Mouse (Mus musculus) embryonic fibroblast, embryonic 13.5 days (primary cell): ENCODE measurements around the gene Nmrk1. TPM values are rescaled to one million over a fixed set of nuclear protein-coding genes. Genes with fewer than 3 reads are reported as not detected.
"Not testable (repeated sequence)": the region's sequence is repeated elsewhere in the genome, so short reads cannot be mapped to it uniquely, and the experiment has no call there.

Experiments used
- H3K27ac ChIP-seq: 2 replicates; pipeline ENCODE4 v1.5.1; 2012; ENCODE audit warnings: low read length, control low read depth, inconsistent platforms; ENCODE audit not compliant: insufficient read depth
- H3K4me1 ChIP-seq: 2 replicates; pipeline ENCODE4 v1.6.1; 2011; ENCODE audit warnings: low read length; ENCODE audit not compliant: control insufficient read depth, insufficient read depth
- H3K4me3 ChIP-seq: 2 replicates; pipeline ENCODE4 v1.5.1; 2011; ENCODE audit warnings: mild to moderate bottlenecking, control low read depth, low read length; ENCODE audit not compliant: insufficient read depth
- CTCF ChIP-seq: IDR thresholded peaks from 2 replicates; pipeline ENCODE4 v1.5.1; 2011; ENCODE audit warnings: mild to moderate bottlenecking, control low read depth, low read length, moderate library complexity, borderline replicate concordance; ENCODE audit not compliant: insufficient read depth
- POLR2A ChIP-seq: IDR thresholded peaks from 2 replicates; pipeline ENCODE4 v1.6.1; 2011; ENCODE audit warnings: low read depth, mild to moderate bottlenecking, control low read depth, low read length, moderate library complexity
- polyA plus RNA-seq: library from polyadenylated mRNA; stranded (reverse); fragments of >200 nt; gene quantifications from 2 replicates; pipeline ENCODE4 v1.2.4, GENCODE M21; 2011; ENCODE audit warnings: low read depth; ENCODE audit not compliant: missing spikeins, insufficient read length

The Nmrk1 gene
- 11.4 and 17.5 TPM in 2 replicates for polyA plus RNA-seq

GRCm38 (mm10) chr19:18631644-18632219 is at the start of gene Nmrk1, which contains the start of gene Ostf1:
TSS of gene Nmrk1 (plus strand) at chr19:18631950.
TSS of gene Ostf1 (minus strand) at chr19:18631823.
- Histone ChIP-seq H3K4me1 (peaks cover 2% of the 10 kb centered on the region), H3K27ac (peak within 1 kb of the TSS; percentile 75), H3K4me3 (peak within 1 kb of the TSS; percentile 83)
- TF ChIP-seq POLR2A (peak; percentile 83), CTCF (no peak)

- TF ChIP-seq POLR2A (no peak), CTCF (no peak)
- Histone ChIP-seq H3K4me1 (no peaks in the 10 kb centered on the region), H3K4me3 (no peak overlapping the region), H3K27ac (no peak overlapping the region)
These were observed 49.5 kb upstream of the Nmrk1 start for GRCm38 (mm10) chr19:18582226-18582625.

- TF ChIP-seq CTCF (no peak), POLR2A (no peak)
These were observed 48.9 kb upstream of the Nmrk1 start for GRCm38 (mm10) chr19:18582887-18583286.

GRCm38 (mm10) chr19:18583706-18584105 is 48.0 kb upstream of the Nmrk1 start:
- H3K4me1 ChIP-seq: no peaks in the 10 kb centered on the region
- TF ChIP-seq CTCF: no peak
- TF ChIP-seq POLR2A: no peak
- no peak overlapping the region for H3K27ac ChIP-seq
- H3K4me3 ChIP-seq: no peak overlapping the region

More at GRCm38 (mm10) chr19:18582887-18583286, 48.9 kb upstream of the Nmrk1 start:
- Histone ChIP-seq H3K4me3 (no peak overlapping the region), H3K4me1 (no peaks in the 10 kb centered on the region), H3K27ac (no peak overlapping the region)

GRCm38 (mm10) chr19:18584621-18585020 is 47.1 kb upstream of the Nmrk1 start:
- Histone ChIP-seq H3K4me3 (no peak overlapping the region), H3K4me1 (no peaks in the 10 kb centered on the region), H3K27ac (no peak overlapping the region)
- TF ChIP-seq POLR2A: no peak

GRCm38 (mm10) chr19:18587118-18587517 is 44.6 kb upstream of the Nmrk1 start:
- TF ChIP-seq CTCF (no peak), POLR2A (no peak)
- H3K27ac ChIP-seq: no peak overlapping the region

GRCm38 (mm10) chr19:18588243-18588642 is 43.5 kb upstream of the Nmrk1 start:
- Histone ChIP-seq H3K4me3 (no peak overlapping the region), H3K27ac (no peak overlapping the region), H3K4me1 (no peaks in the 10 kb centered on the region)
- TF ChIP-seq CTCF (no peak), POLR2A (no peak)

More at GRCm38 (mm10) chr19:18587118-18587517, 44.6 kb upstream of the Nmrk1 start:
- no peak overlapping the region for H3K4me3 ChIP-seq
- H3K4me1 ChIP-seq: no peaks in the 10 kb centered on the region

GRCm38 (mm10) chr19:18588801-18589200 is 42.9 kb upstream of the Nmrk1 start:
- not testable (repeated sequence) for H3K4me1 ChIP-seq, H3K27ac ChIP-seq, H3K4me3 ChIP-seq

- TF ChIP-seq POLR2A (no peak), CTCF (no peak)
- H3K4me3 ChIP-seq: no peak overlapping the region
- H3K27ac ChIP-seq: no peak overlapping the region
- H3K4me1 ChIP-seq: no peaks in the 10 kb centered on the region
These were observed 42.5 kb upstream of the Nmrk1 start for GRCm38 (mm10) chr19:18589276-18589675.

- Histone ChIP-seq H3K27ac (no peak overlapping the region), H3K4me1 (no peaks in the 10 kb centered on the region), H3K4me3 (no peak overlapping the region)
- no peak for TF ChIP-seq CTCF
- no peak for TF ChIP-seq POLR2A
These were observed 41.5 kb upstream of the Nmrk1 start for GRCm38 (mm10) chr19:18590234-18590633.

- H3K27ac ChIP-seq: no peak overlapping the region
- H3K4me3 ChIP-seq: no peak overlapping the region
These were observed 40.8 kb upstream of the Nmrk1 start for GRCm38 (mm10) chr19:18590942-18591354.

More at GRCm38 (mm10) chr19:18590942-18591354, 40.8 kb upstream of the Nmrk1 start:
- no peak for TF ChIP-seq CTCF
- TF ChIP-seq POLR2A: no peak
- no peaks in the 10 kb centered on the region for H3K4me1 ChIP-seq
